Mouse (Mus musculus): Measurements from ENCODE around the gene Lrrc31. TPM values are rescaled to one million over a fixed set of nuclear protein-coding genes. Genes with fewer than 3 reads are reported as not detected.

Lrrc31 gene
- polyA plus RNA-seq, 1 experiment from 2014 or later = not detected

Other genes starting within 250 kb of the Lrrc31 start
- gene Mecom, start 151.8 kb downstream of the Lrrc31 start, polyA plus RNA-seq (2014; fragmentation: Nextera tagmentation; extraction: Ambion mirVana) = 41.8 and 42.5 TPM in 2 replicates
- gene Actrt3, start 99.9 kb downstream of the Lrrc31 start, polyA plus RNA-seq (2014; fragmentation: Nextera tagmentation; extraction: Ambion mirVana) = not detected in 2 replicates
- gene Mynn, start 97.8 kb downstream of the Lrrc31 start, polyA plus RNA-seq (2014; fragmentation: Nextera tagmentation; extraction: Ambion mirVana) = 22.1 and 30.3 TPM in 2 replicates
- 0.09 TPM in 1 of 2 replicates, not detected in the other for gene Lrriq4, start 55.3 kb downstream of the Lrrc31 start, polyA plus RNA-seq (2014; fragmentation: Nextera tagmentation; extraction: Ambion mirVana)
- gene Lrrc34, start 52.0 kb downstream of the Lrrc31 start, polyA plus RNA-seq (2014; fragmentation: Nextera tagmentation; extraction: Ambion mirVana) = 0.62 and 0.86 TPM in 2 replicates
- not detected in 2 replicates for gene Samd7, start 46.5 kb upstream of the Lrrc31 start, polyA plus RNA-seq (2014; fragmentation: Nextera tagmentation; extraction: Ambion mirVana)
- gene Sec62, start 93.0 kb upstream of the Lrrc31 start, polyA plus RNA-seq (2014; fragmentation: Nextera tagmentation; extraction: Ambion mirVana) = 60.6 and 75.0 TPM in 2 replicates
- 0.62 and 1.2 TPM in 2 replicates for gene Gpr160, start 156.1 kb upstream of the Lrrc31 start, polyA plus RNA-seq (2014; fragmentation: Nextera tagmentation; extraction: Ambion mirVana)